Mouse (Mus musculus) midbrain, embryonic 11.5 days (tissue): ENCODE measurements around the gene Add1. TPM values are rescaled to one million over a fixed set of nuclear protein-coding genes. Genes with fewer than 3 reads are reported as not detected.
A peak's percentile ranks its signal among the peaks of the same experiment; 100 is the strongest.

Source experiments
- ATAC-seq: fragments of 200-750 bp; cut with Nextera tagmentation; 2 replicates; pipeline ENCODE4 v1.8.0; 2017; ENCODE audit warnings: moderate TSS enrichment, moderate library complexity; ENCODE audit not compliant: low FRiP score
- DNase-seq: peaks from one replicate; pipeline ENCODE4 v3.0.0; 2015; ENCODE audit warnings: low spot score; ENCODE audit errors: missing footprints
- H3K27ac ChIP-seq: fragments of 300-500 bp; sonication (generic); 2 replicates; pipeline ENCODE4 v1.5.1; 2014; ENCODE audit warnings: low read depth, low read length
- H3K27me3 ChIP-seq: fragments of 300-500 bp; sonication (generic); 2 replicates; pipeline ENCODE4 v1.6.1; 2014; ENCODE audit warnings: mild to moderate bottlenecking, low read length, moderate library complexity, mixed read lengths; ENCODE audit not compliant: control insufficient read depth, insufficient read depth
- H3K36me3 ChIP-seq: fragments of 300-500 bp; sonication (generic); 2 replicates; pipeline ENCODE4 v1.6.1; 2014; ENCODE audit warnings: mild to moderate bottlenecking, low read length, moderate library complexity, mixed read lengths; ENCODE audit not compliant: control insufficient read depth, insufficient read depth
- H3K4me1 ChIP-seq: fragments of 300-500 bp; sonication (generic); 2 replicates; pipeline ENCODE4 v1.6.1; 2014; ENCODE audit warnings: low read length; ENCODE audit not compliant: control insufficient read depth, insufficient read depth
- H3K4me2 ChIP-seq: fragments of 300-500 bp; sonication (generic); 2 replicates; pipeline ENCODE4 v1.6.1; 2014; ENCODE audit warnings: mild to moderate bottlenecking, moderate library complexity
- H3K4me3 ChIP-seq: fragments of 300-500 bp; sonication (generic); 2 replicates; pipeline ENCODE4 v1.5.1; 2014; ENCODE audit warnings: low read depth, low read length
- H3K9ac ChIP-seq: fragments of 300-500 bp; sonication (generic); 2 replicates; pipeline ENCODE4 v1.6.1; 2014; ENCODE audit warnings: low read length
- H3K9me3 ChIP-seq: fragments of 300-500 bp; sonication (generic); 2 replicates; pipeline ENCODE4 v1.6.1; 2016; ENCODE audit warnings: low read length; ENCODE audit not compliant: control insufficient read depth
- WGBS: fragments of 180-500 bp; shearing (Covaris S2); extraction: QIAGEN DNeasy Blood & Tissue Kit; methylation state at CpG from one replicate; pipeline ENCODE4 v1.1.7; 2014; 5-methylcytosine and 5-hydroxymethylcytosine counted together
- polyA plus RNA-seq: library from polyadenylated mRNA; unstranded; fragments of >200 nt; fragmentation: Nextera tagmentation; extraction: Ambion mirVana; gene quantifications from 2 replicates; pipeline ENCODE4 v1.2.1, GENCODE M21; 2014

Add1 gene
- polyA plus RNA-seq, 1 experiment from 2014 or later, result 160 TPM

DNA sequence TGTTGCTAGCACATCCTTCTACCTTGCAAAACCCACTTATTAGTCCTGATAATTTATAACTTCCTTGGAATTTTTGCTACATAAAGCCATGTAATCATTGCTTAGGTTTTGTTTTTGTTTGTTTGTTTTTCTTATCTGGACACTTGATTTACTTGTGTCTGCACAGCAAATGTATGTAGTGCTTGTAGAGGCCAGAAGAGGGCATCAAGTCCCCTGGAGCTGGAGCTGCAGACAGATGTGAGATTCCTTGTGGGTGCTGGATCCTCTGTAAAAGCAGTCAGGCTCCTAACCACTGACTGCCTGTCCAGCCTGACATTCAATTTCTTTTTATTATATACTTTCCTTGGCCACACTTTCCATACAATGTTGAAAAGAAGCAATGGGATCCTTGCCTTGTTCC lies 26.1 kb upstream of the Add1 start:
- DNase-seq (peak; percentile 81), ATAC-seq (no peak)
- H3K4me1 ChIP-seq, result peaks cover 5% of the 10 kb centered on the region; the same call in 1 of the 2 replicates
- H3K36me3 ChIP-seq, result peaks cover 2% of the 10 kb centered on the region; the same call in 1 of the 2 replicates
- no peak overlapping the region for H3K27ac ChIP-seq
- H3K4me3 ChIP-seq, result no peak overlapping the region
- no peak overlapping the region for H3K9ac ChIP-seq
- H3K27me3 ChIP-seq, result no peaks in the 10 kb centered on the region
- no peaks in the 10 kb centered on the region for H3K9me3 ChIP-seq
- no peak overlapping the region for H3K4me2 ChIP-seq

DNA sequence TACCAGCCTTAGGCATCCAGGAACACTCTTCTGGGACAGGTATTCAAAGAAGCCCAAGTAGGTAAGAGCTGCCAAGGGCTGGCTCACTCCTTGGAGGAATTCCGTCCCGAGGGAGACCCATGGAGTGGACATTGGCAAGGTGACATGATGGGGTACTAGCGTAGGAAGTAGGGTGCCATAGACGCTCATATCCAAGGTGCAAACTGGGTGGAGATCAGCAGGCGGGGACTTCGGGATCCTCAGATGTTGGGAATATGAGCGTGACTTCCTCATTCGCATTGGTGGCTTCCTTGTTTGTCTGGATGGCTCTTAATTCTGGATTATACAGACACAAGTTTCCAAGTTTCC lies 24.4 kb upstream of the Add1 start:
- Histone ChIP-seq H3K4me3 (peak overlapping the region; percentile 68), H3K27ac (no peak overlapping the region), H3K27me3 (no peaks in the 10 kb centered on the region), H3K36me3 (peaks cover 3% of the 10 kb centered on the region; the same call in 1 of the 2 replicates), H3K4me1 (peaks cover 5% of the 10 kb centered on the region; the same call in 1 of the 2 replicates), H3K9me3 (no peaks in the 10 kb centered on the region), H3K9ac (peak overlapping the region; percentile 94), H3K4me2 (peak overlapping the region; percentile 78)
- DNase-seq (no peak), ATAC-seq (peak; percentile 25; the same call in 1 of the 2 replicates)
- 30% methylated on average over 8 of the region's 8 CpGs for WGBS

DNA sequence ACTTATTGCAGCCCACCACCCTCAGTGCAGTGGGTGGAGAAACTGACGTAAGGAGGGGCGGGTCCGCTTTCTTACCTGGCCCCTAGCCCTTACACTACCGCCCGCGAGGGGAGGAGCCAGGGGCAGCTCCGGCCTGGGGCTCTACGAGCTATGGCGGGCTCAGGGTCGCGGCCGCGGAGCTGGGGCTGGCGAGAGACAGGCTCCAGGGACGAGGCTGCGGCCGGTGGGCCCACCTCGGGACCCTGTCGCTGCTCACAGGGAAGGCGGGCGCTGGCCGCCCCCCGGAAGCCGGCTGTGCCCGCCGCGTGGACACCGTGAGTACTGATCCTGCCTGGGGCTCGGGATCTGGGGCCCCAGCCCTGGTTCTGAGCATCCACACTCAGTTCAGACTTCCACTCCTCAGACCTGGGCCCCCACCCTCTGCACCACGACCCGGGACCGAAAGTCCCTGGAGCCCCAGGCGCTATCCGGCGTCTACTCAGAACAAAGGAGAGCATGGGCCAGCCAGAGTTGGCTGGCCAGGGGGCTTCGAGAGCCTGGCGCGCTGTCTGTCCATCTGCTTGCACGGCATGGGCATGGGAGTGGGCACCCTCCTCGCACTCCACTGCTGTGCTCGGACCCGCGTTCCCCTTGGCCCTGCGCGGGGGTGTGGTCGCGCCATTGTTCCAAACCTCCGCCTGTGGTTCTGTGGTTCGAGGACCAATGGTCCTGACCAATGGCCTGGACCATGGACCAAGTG lies 23.8 kb upstream of the Add1 start:
- WGBS, result under 1% methylated on average over 49 of the region's 49 CpGs
- ATAC-seq (peak; percentile 91), DNase-seq (peak; percentile 96)
- Histone ChIP-seq H3K4me1 (peaks cover 5% of the 10 kb centered on the region; the same call in 1 of the 2 replicates), H3K27ac (no peak overlapping the region), H3K4me3 (peak overlapping the region; percentile 68), H3K4me2 (peak overlapping the region; percentile 78), H3K36me3 (peaks cover 3% of the 10 kb centered on the region; the same call in 1 of the 2 replicates), H3K9me3 (no peaks in the 10 kb centered on the region), H3K9ac (peak overlapping the region; percentile 94), H3K27me3 (no peaks in the 10 kb centered on the region)

DNA sequence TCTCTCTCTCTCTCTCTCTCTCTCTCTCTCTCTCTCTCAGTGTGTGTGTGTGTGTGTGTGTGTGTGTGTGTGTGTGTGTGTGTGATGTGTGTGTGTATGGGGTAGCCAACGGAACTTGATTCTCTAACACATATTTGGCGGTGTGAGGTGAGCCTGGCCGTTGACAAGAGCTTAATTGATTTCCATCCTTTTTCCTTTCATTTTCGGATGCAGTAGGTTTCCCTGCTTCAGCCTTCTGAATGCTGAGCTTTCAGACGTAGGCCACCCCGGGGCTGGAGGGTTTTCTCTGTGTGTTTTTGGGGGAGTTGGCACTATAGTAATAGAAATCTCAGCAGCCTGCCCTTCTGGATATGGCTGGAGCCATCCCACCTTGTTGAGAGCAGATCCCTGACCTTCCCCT lies 23.2 kb upstream of the Add1 start:
- ATAC-seq (no peak), DNase-seq (no peak)
- Histone ChIP-seq H3K4me2 (peak overlapping the region; percentile 78), H3K4me3 (peak overlapping the region; percentile 68), H3K9me3 (no peaks in the 10 kb centered on the region), H3K9ac (peak overlapping the region; percentile 94), H3K36me3 (peaks cover 3% of the 10 kb centered on the region), H3K27ac (no peak overlapping the region), H3K27me3 (no peaks in the 10 kb centered on the region), H3K4me1 (peaks cover 5% of the 10 kb centered on the region; the same call in 1 of the 2 replicates)
- WGBS, result 21% methylated on average over 6 of the region's 6 CpGs

DNA sequence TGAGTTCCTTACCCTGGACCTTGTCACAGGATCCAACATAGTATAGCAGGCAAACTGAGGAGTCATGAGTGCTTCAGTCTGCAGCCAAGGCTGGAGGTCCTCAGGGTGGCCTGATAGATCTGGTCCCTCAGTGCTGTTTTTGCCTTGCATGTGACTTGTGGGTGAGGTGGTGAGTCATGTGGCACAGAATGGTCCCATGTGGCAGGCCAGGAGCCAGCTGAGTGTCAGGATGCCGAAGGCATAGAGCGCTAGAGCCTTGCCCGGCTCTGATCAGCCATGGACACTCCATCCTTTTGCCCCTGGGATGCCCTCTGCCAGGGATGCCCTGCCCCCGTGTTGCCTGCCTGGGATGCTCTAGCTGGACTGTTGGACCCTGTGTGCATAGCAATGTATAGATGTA lies 21.6 kb upstream of the Add1 start:
- peaks cover 7% of the 10 kb centered on the region for H3K36me3 ChIP-seq
- H3K9ac ChIP-seq, result no peak overlapping the region
- no peaks in the 10 kb centered on the region for H3K9me3 ChIP-seq
- DNase-seq (no peak), ATAC-seq (no peak)
- H3K27me3 ChIP-seq, result no peaks in the 10 kb centered on the region
- H3K4me2 ChIP-seq, result no peak overlapping the region
- H3K27ac ChIP-seq, result no peak overlapping the region
- H3K4me1 ChIP-seq, result peaks cover 5% of the 10 kb centered on the region; the same call in 1 of the 2 replicates
- WGBS, result 94% methylated on average over 4 of the region's 4 CpGs
- no peak overlapping the region for H3K4me3 ChIP-seq

DNA sequence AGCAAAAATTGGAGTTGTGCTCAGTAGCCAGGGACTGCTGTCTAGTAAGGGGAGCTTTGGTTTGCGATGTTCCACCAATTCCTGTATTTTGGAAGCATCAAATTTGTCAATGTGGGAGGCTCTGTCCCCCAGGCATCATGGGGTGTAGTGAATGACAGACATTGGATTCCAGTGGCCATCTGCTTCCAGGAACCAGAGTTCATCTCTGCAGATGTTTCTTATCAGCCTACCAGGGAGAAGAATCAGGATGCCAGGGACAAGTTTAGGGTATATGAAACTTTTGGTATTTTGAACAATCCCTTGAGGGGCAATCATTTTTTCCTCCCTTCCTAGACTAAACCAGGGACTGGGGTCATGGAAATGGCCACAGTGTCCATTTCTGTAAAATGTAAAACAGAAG lies 9.6 kb upstream of the Add1 start:
- DNase-seq (no peak), ATAC-seq (no peak)
- no peaks in the 10 kb centered on the region for H3K4me1 ChIP-seq
- 97% methylated on average over 1 of the region's 1 CpGs for WGBS
- no peaks in the 10 kb centered on the region for H3K9me3 ChIP-seq
- H3K4me2 ChIP-seq, result no peak overlapping the region
- H3K4me3 ChIP-seq, result no peak overlapping the region
- no peak overlapping the region for H3K27ac ChIP-seq
- H3K27me3 ChIP-seq, result no peaks in the 10 kb centered on the region
- H3K36me3 ChIP-seq, result peaks cover 22% of the 10 kb centered on the region
- H3K9ac ChIP-seq, result no peak overlapping the region

DNA sequence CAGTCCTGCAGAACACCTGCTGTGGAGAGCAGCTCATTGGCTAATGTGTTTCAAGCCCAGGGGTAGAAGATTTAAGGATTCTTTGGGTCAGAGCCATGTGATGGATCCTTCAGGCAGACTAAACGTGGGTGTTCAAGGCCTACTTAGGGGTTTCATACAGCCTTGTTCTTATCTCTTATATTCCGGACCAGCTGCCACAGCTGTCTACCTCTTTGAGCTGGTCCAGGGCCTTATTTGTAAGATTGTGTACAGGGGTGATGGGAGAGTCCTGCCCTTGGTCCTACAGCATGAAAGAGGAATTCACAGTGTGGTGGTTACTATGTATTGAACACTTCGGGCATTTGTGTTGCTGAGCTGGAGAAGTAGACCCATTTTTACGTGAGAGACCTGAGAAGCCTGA lies 9.2 kb upstream of the Add1 start:
- DNase-seq (no peak), ATAC-seq (no peak)
- H3K4me3 ChIP-seq, result no peak overlapping the region
- H3K36me3 ChIP-seq, result peaks cover 17% of the 10 kb centered on the region
- no peak overlapping the region for H3K9ac ChIP-seq
- H3K4me2 ChIP-seq, result no peak overlapping the region
- H3K27me3 ChIP-seq, result no peaks in the 10 kb centered on the region
- no peak overlapping the region for H3K27ac ChIP-seq
- H3K4me1 ChIP-seq, result no peaks in the 10 kb centered on the region
- no peaks in the 10 kb centered on the region for H3K9me3 ChIP-seq
- 82% methylated on average over 4 of the region's 4 CpGs for WGBS

DNA sequence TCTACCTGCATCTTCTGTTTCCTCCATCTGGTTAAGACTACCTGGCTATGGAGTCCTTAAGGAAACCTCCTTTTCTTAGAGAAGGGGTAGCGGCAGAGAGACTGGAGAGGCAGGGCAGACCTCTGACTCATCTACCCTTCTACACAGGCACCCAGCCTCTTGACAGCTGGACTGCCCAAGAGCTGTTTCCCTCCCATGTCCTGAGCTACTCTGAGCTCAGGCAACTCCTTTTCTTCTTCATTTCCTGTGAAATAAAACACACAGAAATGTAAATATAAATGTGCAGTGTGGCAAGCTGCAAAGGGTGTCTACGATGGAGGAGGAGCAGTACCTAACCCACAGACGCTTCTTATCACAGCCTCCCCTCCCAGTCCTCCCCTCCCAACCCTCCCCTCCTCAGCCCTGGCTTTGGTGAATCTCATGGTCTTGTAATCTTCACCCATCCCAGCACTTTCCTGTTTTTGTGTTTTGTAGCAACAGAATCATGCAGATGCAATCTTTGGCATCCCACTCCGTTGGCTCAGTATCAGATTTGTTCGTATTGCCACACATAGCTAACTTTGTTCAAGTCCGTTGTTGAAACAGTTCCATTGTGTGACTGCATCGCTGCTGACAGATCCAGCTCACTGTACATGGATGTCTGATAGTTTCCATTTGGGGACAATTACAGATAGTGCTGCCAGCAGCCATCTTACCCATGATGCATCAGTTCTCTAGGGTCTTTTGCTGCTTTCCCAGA lies 7.8 kb upstream of the Add1 start:
- Histone ChIP-seq H3K4me1 (no peaks in the 10 kb centered on the region), H3K9ac (no peak overlapping the region), H3K4me3 (no peak overlapping the region), H3K36me3 (peaks cover 11% of the 10 kb centered on the region; the same call in 1 of the 2 replicates), H3K27ac (no peak overlapping the region), H3K4me2 (no peak overlapping the region), H3K27me3 (no peaks in the 10 kb centered on the region), H3K9me3 (no peaks in the 10 kb centered on the region)
- ATAC-seq (no peak), DNase-seq (no peak)
- WGBS, result 86% methylated on average over 7 of the region's 7 CpGs

DNA sequence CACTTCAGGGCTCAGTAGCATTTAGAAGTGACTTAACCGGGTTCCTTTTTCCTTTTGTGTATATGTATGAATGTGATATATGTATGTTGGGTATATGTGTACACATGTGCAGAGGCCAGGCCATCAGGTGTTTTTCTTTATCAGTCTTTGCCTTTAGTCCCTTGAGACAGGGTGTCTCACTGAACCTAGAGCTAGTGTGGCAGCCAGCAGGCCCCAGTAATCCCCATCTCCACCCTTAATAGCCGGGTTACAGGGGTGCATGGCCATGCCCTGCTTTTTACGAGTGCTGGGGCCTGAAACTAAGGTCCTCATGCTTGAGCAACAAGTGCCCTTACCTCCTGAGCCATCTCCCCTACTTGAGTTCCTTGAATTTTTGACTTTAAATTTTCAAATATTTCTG lies 1.9 kb upstream of the Add1 start:
- DNase-seq (peak; percentile 35), ATAC-seq (no peak)
- Histone ChIP-seq H3K27me3 (no peaks in the 10 kb centered on the region), H3K9ac (no peak overlapping the region), H3K27ac (no peak overlapping the region), H3K4me2 (no peak overlapping the region), H3K36me3 (no peaks in the 10 kb centered on the region), H3K4me1 (peaks cover 14% of the 10 kb centered on the region), H3K9me3 (no peaks in the 10 kb centered on the region), H3K4me3 (no peak overlapping the region)
- WGBS, result 89% methylated on average over 3 of the region's 3 CpGs
